Mouse (Mus musculus): ENCODE measurements around the gene Bach2.

Gene Bach2

DNA sequence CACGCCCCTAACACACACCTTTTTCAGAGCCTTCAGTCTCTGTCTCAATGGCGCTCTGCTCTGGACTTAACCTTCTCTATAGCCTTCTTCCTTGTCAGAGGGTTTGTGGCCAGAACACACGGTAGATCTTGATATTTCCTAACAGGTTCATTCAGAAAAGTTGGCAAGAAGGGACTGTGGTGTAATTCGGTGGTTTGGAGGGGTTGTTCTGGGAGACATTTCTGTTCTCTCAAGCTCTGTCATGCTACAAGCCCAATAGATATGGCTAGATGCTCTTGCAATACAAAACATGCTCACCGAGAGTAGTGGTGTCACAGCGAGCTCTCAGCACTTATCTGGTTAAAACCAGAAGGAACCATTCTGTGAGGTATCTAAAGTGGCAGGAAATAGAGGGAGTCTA, 51.2 kb downstream of the Bach2 start:
- intact Hi-C loops (cut with DNase I): no loop called here

- intact Hi-C loops (cut with DNase I): no loop called here
Observed at GRCm38 (mm10) chr4:32291406-32291805, 52.8 kb downstream of the Bach2 start.

- intact Hi-C loops (cut with DNase I): no loop called here
Observed at GRCm38 (mm10) chr4:32293686-32294265, 55.2 kb downstream of the Bach2 start.

DNA sequence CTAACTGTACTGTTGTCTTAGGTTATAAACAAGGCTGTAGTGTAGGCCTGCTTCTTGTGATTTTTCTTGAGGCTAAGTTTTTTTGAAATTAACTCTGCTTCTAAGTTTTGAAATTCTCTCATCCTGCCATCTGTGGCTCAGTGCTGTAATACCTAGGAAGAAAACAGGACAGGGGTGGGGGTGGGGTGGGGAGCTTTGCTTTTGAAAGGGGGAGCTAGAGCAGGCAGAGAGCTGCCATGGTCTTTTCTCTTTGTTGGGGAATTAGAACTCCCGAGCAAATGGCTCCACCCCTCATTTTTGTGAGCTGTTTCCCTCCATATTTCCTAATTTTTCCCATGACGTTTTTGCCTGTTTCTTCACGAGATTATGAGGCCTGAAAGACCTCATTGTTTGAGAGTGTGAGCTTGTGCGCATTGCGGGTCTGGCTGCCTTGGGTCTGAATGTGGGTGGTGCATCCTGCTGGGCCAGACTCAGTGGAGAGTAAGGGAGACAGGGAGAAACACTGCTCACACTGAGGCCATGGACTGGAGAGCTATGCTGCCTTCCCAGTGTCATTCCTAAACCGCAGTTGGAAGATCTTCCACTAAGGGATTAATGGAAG, 58.6 kb downstream of the Bach2 start:
- intact Hi-C loops (cut with DNase I): no loop called here

- intact Hi-C loops (cut with DNase I): no loop called here
Observed at GRCm38 (mm10) chr4:32299221-32299620, 60.6 kb downstream of the Bach2 start.

GRCm38 (mm10) chr4:32299970-32300369, 61.4 kb downstream of the Bach2 start:
- intact Hi-C loops (cut with DNase I): no loop called here

- intact Hi-C loops (cut with DNase I): no loop called here
Observed at GRCm38 (mm10) chr4:32302668-32303067, 64.1 kb downstream of the Bach2 start.

DNA sequence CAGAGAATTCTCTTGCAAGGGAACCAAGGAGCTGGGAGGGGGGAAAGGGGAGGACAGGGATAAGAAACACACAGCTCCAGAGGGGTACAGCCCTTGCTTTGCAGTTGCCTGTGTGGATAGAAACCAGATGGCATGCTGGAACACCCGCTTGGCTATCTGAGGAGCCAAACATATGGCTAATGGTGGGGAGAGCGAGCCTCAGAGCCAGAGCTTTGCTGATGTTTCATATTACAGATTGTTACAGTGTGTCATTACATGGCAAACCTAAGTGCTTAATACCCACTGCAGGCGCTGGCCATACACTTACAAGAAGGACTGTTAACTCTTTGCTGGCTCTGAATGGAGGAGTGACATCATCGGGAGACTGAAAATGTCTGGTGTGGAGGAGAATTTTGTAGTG, 64.5 kb downstream of the Bach2 start:
- intact Hi-C loops (cut with DNase I): no loop called here

DNA sequence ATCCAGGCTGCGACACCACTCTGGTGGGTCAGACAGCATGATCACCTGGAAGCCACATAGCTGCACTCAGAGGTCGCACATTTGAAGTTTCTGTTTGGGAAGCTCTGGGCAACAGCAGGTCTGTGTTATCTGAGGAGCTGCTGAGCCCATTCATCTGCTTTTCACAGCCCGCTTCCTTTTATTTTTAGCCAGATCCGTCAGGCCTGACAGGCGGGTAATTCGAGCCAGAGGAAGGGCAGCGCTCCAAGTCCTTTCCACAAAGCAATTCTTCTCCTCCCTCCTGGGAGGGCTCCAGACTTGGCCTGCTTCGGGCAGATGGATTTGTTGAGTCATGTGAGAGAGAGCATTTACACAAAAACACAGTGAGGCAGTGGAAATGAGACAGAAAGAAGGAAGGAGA, 65.1 kb downstream of the Bach2 start:
- intact Hi-C loops (cut with DNase I): no loop called here

DNA sequence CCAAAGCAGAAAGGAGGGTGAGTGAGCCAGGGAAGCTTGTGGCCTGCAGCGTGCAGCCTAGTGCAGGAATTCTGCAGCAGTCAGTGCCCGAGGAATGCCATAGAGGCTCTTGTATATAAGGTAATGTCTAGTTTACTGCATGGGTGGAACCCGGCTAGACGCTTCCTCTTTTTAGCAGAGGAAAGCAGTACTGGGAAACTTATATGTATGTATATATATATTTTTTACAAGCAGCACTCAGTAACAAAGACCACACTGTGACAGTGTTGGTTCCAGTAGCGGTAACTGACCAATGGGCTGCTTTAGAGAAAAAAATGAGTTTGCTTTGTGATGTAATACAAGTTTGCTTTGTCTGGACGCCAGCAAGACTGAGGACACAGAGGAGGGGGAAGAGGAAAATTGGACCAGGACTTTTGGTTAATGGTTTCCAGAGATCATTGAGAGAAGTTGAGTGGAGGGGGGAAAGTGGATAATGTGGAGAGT, 65.7 kb downstream of the Bach2 start:
- intact Hi-C loops (cut with DNase I): no loop called here

- intact Hi-C loops (cut with DNase I): no loop called here
Observed at GRCm38 (mm10) chr4:32305036-32305615, 66.5 kb downstream of the Bach2 start.

DNA sequence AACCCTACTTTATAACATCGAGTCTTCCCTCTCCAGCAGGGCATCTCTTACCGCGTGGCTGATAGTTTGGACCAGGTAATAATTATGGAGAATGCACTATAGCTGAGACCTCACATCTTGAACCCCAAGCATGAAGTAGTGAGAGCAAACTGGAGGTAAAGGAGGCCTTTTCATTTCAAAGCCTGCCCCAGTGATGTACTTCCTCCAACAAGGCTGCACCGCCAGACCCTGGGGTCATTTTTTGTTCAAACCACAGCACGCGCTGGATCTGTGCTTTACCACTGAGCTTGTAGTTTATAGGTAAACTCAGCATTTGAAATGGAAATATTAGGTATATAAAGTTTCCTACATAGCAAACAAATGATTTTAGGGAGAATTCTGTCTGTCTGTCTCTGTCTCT, 67.1 kb downstream of the Bach2 start:
- intact Hi-C loops (cut with DNase I): no loop called here

DNA sequence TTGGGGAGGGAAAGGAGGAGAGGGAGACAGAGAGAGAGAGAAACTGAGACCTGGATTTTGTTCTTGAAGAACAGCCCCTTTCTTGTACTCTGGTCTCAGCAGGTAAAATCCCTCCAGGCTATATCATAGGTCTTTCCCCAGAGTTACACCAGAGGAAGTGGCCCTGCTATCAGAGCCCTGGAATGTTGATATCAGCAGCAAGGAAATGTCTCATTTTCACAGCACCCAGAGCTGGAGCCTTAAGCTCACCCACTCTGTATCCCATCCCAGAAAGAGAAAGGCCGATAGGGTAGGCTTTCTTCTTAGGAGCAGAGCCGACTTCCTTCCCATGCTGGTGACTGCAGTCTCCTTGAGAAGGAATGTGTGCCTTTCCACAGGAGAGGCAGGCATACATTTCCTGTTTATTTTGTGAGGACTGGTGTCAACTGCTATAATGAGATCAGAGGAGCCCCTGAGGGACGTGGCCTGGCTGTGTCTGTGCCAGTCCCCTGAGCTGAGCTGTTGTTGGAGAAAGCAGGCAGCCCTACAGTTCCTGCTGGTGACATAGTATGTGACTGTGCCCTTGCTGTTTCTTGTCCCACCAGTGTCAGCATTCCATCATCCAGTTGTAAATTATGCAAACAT, 67.7 kb downstream of the Bach2 start:
- intact Hi-C loops (cut with DNase I): no loop called here

DNA sequence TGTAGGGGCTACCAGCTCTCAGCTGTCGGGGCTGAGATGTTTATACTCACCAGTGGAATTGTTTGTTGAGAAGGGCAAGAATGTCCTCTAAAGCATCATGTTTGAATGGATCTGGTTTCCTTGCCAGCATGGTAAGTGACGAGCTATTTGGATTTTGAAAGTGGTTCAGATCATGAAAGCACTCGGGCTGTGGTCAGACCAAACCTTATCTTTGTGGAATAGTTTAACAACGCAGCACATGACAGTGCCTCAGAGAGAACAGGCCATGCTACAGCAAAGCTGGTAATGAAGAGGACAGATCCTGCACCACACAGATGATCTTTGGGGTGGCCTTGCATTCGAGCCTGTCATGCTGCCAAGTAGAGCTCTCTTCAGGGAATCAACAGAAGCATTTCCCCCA, 68.6 kb downstream of the Bach2 start:
- intact Hi-C loops (cut with DNase I): no loop called here

- intact Hi-C loops (cut with DNase I): no loop called here
Observed at GRCm38 (mm10) chr4:32312171-32312946, 73.8 kb downstream of the Bach2 start.

GRCm38 (mm10) chr4:32314919-32315318, 76.3 kb downstream of the Bach2 start:
- intact Hi-C loops (cut with DNase I): no loop called here

GRCm38 (mm10) chr4:32318608-32319007, 80.0 kb downstream of the Bach2 start:
- intact Hi-C loops (cut with DNase I): no loop called here

- intact Hi-C loops (cut with DNase I): no loop called here
Observed at GRCm38 (mm10) chr4:32319327-32319726, 80.7 kb downstream of the Bach2 start.

DNA sequence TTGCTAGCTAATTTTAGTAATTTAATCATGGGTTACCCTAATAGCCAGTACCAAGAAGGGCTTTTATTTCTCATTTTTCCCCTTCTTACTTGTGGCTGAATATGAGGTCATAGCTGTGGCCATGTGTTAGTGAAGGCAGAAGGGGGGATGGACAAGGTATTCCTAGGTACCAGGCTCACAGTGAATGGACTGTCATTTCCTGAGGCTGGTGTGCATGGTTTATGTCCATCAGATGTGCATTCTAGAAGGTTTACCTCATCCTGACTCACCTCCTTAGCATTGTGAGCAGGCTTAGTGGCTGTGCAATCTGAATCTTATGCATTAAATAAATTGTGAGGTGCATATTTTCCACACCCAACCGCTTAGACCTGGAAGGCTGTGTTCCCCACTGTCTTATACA, 81.4 kb downstream of the Bach2 start:
- intact Hi-C loops (cut with DNase I): no loop called here

DNA sequence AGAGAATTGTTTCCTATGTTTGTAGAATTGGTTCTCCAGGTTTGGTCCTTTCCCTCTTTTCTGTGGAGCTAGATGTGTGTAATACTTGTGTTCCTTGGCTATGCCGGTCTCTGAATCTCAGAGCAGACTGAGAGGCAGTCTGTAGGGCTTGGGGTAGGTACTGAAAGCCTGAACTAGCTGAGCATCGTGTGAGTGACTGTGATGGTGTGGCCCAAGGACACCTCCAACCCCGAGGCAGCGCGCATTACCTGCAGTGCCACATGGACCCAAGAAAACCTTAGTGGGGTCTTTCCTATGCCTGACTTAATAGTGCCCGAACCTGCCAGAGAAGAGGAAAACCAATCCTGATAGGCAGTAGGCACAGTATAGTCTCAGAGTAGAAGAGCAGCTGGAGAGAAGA, 85.5 kb downstream of the Bach2 start:
- intact Hi-C loops (cut with DNase I): no loop called here

DNA sequence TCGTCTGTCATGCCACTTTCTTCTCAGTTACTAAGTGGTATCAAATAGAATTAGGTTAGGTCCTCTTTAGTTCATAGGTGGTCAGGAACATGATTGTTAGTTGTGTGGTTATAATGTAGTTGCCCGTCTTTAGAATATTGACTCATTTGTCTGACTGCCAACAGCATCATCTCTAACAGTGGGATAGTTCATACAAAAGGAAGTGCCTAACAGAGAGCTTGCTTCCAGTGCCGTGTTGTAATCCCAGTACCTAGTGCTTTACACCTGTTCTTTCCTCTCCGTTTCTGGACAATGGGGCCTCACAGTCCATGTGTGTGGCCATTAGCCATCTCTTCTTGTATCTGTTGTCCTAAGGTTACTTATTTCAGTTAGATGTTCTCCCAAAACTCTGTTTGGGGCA, 86.4 kb downstream of the Bach2 start:
- intact Hi-C loops (cut with DNase I): no loop called here

GRCm38 (mm10) chr4:32325596-32325995, 87.0 kb downstream of the Bach2 start:
- intact Hi-C loops (cut with DNase I): no loop called here

Measured in adrenal gland (tissue).